Mouse (Mus musculus) ES-E14 (cell line): Measurements from ENCODE around the gene Kcnk15.

Experiments used
- CHD2 ChIP-seq: IDR thresholded peaks from 2 replicates; pipeline ENCODE4 v1.6.1; 2014; ENCODE audit warnings: mild to moderate bottlenecking, low read depth, low read length, inconsistent platforms
- HCFC1 ChIP-seq: IDR thresholded peaks from 2 replicates; pipeline ENCODE4 v1.6.1; 2012; ENCODE audit warnings: low read length, inconsistent platforms, borderline replicate concordance; ENCODE audit not compliant: insufficient read depth
- MAFK ChIP-seq: IDR thresholded peaks from 2 replicates; pipeline ENCODE4 v1.6.1; 2014; ENCODE audit warnings: mild to moderate bottlenecking, low read depth, low read length, inconsistent platforms; ENCODE audit not compliant: insufficient read depth

DNA sequence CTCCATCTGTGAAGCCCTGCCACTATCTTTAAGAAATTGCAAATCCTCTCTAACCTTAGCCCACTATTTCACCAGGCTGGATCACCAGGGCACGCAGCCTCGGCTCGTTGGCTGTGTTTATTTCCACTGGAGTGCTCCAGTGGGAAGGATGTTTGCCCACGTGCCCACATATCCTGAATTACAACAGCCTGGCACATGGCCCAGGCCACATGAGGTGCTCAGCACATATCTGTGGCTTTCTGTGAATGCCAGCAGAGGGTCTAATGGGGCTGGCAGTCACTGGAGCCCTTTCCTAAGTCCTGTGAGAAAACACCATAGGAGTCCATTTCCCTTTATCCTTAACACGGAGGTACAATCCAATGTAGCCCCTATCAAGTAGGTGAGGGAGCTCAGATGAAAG, 27.0 kb upstream of the Kcnk15 start:
- no peak for TF ChIP-seq MAFK
- TF ChIP-seq HCFC1 = no peak
- no peak for TF ChIP-seq CHD2
